ENCODE assay signal across 23 mouse cellular contexts in the genomic region with DNA sequence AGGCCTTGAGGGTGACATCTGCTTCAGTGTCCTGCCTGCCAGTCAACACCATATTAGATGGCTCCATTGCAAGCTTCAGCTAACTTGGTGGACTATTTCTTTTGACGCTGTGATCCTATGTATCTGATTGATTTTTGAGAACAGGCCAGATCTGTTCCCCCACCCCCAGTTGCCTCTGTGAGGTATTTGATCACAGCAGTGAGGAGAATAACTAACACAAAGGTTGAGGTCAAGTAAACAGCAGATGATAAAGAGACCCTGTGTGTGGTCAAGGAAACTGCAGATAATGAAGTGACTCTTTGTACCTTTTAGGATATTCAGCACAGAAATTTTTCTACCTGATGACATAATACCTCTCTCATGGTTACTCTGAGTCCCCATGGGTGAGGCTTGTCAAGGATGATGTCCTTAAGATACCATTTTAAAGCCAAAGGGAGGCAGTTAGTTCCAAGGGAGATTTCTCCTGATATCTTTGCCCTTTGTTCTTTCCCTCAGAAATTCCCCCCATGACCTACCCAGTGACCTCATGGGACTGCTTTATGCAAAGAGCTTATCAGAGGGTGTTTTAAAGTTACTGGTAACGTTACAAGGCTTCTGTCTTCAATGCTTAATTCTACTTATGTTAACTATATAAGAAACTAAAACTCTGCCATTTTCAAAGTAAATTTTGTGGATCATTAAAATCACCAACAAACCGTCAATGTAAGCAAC. TPM values are rescaled to one million over a fixed set of nuclear protein-coding genes. Genes with fewer than 3 reads are reported as not detected.
DNase-seq lines count a peak whose midpoint lies in the region; ATAC-seq and TF ChIP-seq lines count a peak whose summit lies in the region.
"Had no signal": no experiment of that assay in that cellular context is flagged by ENCODE, and none has a peak within 500 bp of the region (broad histone marks: within the 10 kb centered on the region; RNA-seq: fewer than 3 reads in every experiment).

No protein-coding gene starts in this region.

- H3K36me3 ChIP-seq in embryonic facial prominence, embryonic 13.5 days = no peaks in the 10 kb centered on the region
- H3K36me3 ChIP-seq in embryonic facial prominence, embryonic 10.5 days (replicated peaks) = no peaks in the 10 kb centered on the region
- H3K36me3 ChIP-seq in testis, adult 2 months (ENCODE audit: control insufficient read depth, insufficient read depth, low read length) = no peaks in the 10 kb centered on the region
- H3K36me3 ChIP-seq in liver, embryonic 15.5 days (replicated peaks) = no peaks in the 10 kb centered on the region
- H3K36me3 ChIP-seq: forebrain, embryonic 10.5 days; heart, embryonic 10.5 days; hindbrain, embryonic 12.5 days had no signal

- ATAC-seq in embryonic facial prominence, embryonic 13.5 days (ENCODE audit: insufficient number of reproducible peaks, insufficient read depth, low FRiP score, low TSS enrichment, low read depth) = no peak
- peak; percentile 63 for ATAC-seq in liver, embryonic 15.5 days (ENCODE audit: insufficient read depth)
- ATAC-seq: forebrain, embryonic 14.5 days; hindbrain, embryonic 16.5 days; inflammation-experienced regulatory T-cells, adult 6 months had no signal

- H3K4me3 ChIP-seq in embryonic facial prominence, embryonic 13.5 days = no peak overlapping the region
- no peak overlapping the region for H3K4me3 ChIP-seq in embryonic facial prominence, embryonic 10.5 days
- no peak overlapping the region for H3K4me3 ChIP-seq in testis, adult 2 months (ENCODE audit: control insufficient read depth, low read depth, low read length)
- H3K4me3 ChIP-seq in liver, embryonic 15.5 days (replicated peaks) = no peak overlapping the region
- H3K4me3 ChIP-seq: erythroblast, embryonic 14.5 days; forebrain, embryonic 10.5 days; gastrocnemius, adult 2 months; heart, embryonic 10.5 days; hindbrain, embryonic 12.5 days had no signal

- WGBS in embryonic facial prominence, embryonic 13.5 days = 42% methylated on average over 3 of the region's 3 CpGs
- WGBS in embryonic facial prominence, embryonic 10.5 days = 49% methylated on average over 3 of the region's 3 CpGs
- 50% methylated on average over 3 of the region's 3 CpGs for WGBS in liver, embryonic 15.5 days (ENCODE audit: insufficient replicate concordance)

- no peak overlapping the region for H3K4me2 ChIP-seq in embryonic facial prominence, embryonic 13.5 days
- no peak overlapping the region for H3K4me2 ChIP-seq in liver, embryonic 15.5 days
- H3K4me2 ChIP-seq: hindbrain, embryonic 12.5 days had no signal

- DNase-seq in embryonic facial prominence, embryonic 10.5 days (ENCODE audit: low spot score) = no peak
- no peak for DNase-seq in testis, postnatal 10 days (ENCODE audit: low spot score)
- DNase-seq in yolk sac, embryonic 10.5 days (ENCODE audit: low spot score) = peak; percentile 44
- no peak for DNase-seq in c-Kit-positive CD71-positive TER-119-positive erythroid progenitor cells, embryonic 14.5 days (ENCODE audit: low spot score)
- DNase-seq in kidney, adult 8-10 months = no peak
- DNase-seq: adrenal gland, adult 2 months; adrenal gland, postnatal 25 days; cerebellum, adult 2 months; cerebellum, postnatal 25 days; gastrocnemius, adult 2 months; gastrocnemius, postnatal 25 days; heart, postnatal 10 days; heart, postnatal 4 days had no signal

- no peaks in the 10 kb centered on the region for H3K9me3 ChIP-seq in embryonic facial prominence, embryonic 13.5 days
- H3K9me3 ChIP-seq in embryonic facial prominence, embryonic 10.5 days = no peaks in the 10 kb centered on the region
- H3K9me3 ChIP-seq in liver, embryonic 15.5 days (replicated peaks) = no peaks in the 10 kb centered on the region
- H3K9me3 ChIP-seq: forebrain, embryonic 10.5 days; heart, embryonic 10.5 days; hindbrain, embryonic 12.5 days had no signal

- no peak overlapping the region for H3K9ac ChIP-seq in embryonic facial prominence, embryonic 13.5 days
- H3K9ac ChIP-seq in liver, embryonic 15.5 days = no peak overlapping the region
- H3K9ac ChIP-seq: hindbrain, embryonic 12.5 days had no signal

- H3K27ac ChIP-seq in embryonic facial prominence, embryonic 13.5 days = 0 out of 2 replicates have a peak overlapping the region, but pooled peaks have one; percentile 35
- H3K27ac ChIP-seq in embryonic facial prominence, embryonic 10.5 days (replicated peaks) = no peak overlapping the region
- peak overlapping the region; percentile 1; the same call in 1 of the 2 replicates for H3K27ac ChIP-seq in testis, adult 2 months (ENCODE audit: control insufficient read depth, insufficient read depth, low read depth, low read length)
- peak overlapping the region; percentile 53; the same call in 1 of the 2 replicates for H3K27ac ChIP-seq in liver, embryonic 15.5 days (replicated peaks)
- H3K27ac ChIP-seq: forebrain, embryonic 10.5 days; gastrocnemius, adult 2 months; heart, embryonic 10.5 days; hindbrain, embryonic 12.5 days had no signal

- no peak for TF ChIP-seq POLR2A in testis, adult 2 months (IDR thresholded peaks at IDR 0.05; ENCODE audit: control insufficient read depth, low read depth, low read length)

- no peaks in the 10 kb centered on the region for H3K27me3 ChIP-seq in embryonic facial prominence, embryonic 13.5 days
- no peaks in the 10 kb centered on the region for H3K27me3 ChIP-seq in embryonic facial prominence, embryonic 10.5 days (replicated peaks; ENCODE audit: low read depth, poor library complexity, severe bottlenecking)
- H3K27me3 ChIP-seq in testis, adult 2 months (ENCODE audit: control insufficient read depth, insufficient read depth, low read length) = no peaks in the 10 kb centered on the region
- no peaks in the 10 kb centered on the region for H3K27me3 ChIP-seq in liver, embryonic 15.5 days
- H3K27me3 ChIP-seq: hindbrain, embryonic 12.5 days had no signal

- TF ChIP-seq CTCF in testis, adult 2 months (IDR thresholded peaks at IDR 0.05; ENCODE audit: control insufficient read depth, insufficient read depth, insufficient replicate concordance, low read depth, low read length) = no peak

- no peaks in the 10 kb centered on the region for H3K4me1 ChIP-seq in embryonic facial prominence, embryonic 13.5 days
- H3K4me1 ChIP-seq in embryonic facial prominence, embryonic 10.5 days = no peaks in the 10 kb centered on the region
- no peaks in the 10 kb centered on the region for H3K4me1 ChIP-seq in testis, adult 2 months (ENCODE audit: control insufficient read depth, insufficient read depth, low read length)
- no peaks in the 10 kb centered on the region for H3K4me1 ChIP-seq in liver, embryonic 15.5 days (replicated peaks)
- H3K4me1 ChIP-seq: forebrain, embryonic 10.5 days; hindbrain, embryonic 12.5 days had no signal

RNA-seq across cellular contexts. Expression of a gene that starts 29.6 kb away (rescaled TPM):
- 6.7 and 7.2 TPM in 2 replicates for polyA plus RNA-seq in embryonic facial prominence, embryonic 13.5 days (2015; fragmentation: Nextera tagmentation; extraction: Ambion mirVana)
- polyA plus RNA-seq in embryonic facial prominence, embryonic 10.5 days (2016; fragmentation: Nextera tagmentation; extraction: Ambion mirVana) = 0.45 and 0.62 TPM in 2 replicates
- 1.4 and 1.9 TPM in 2 replicates for polyA plus RNA-seq in testis, adult 2 months (2012; rRNA removed)
- 7.5 TPM in 2 replicates for polyA plus RNA-seq in liver, embryonic 15.5 days (2015; fragmentation: Nextera tagmentation; extraction: Ambion mirVana)
